In genomic region chr16:66748533-66748932, GRCm38 (mm10) we compare ENCODE assay signal across 9 mouse cellular contexts.
"Had no signal": no experiment of that assay in that cellular context is flagged by ENCODE, and none has a peak within 500 bp of the region (broad histone marks: within the 10 kb centered on the region; RNA-seq: fewer than 3 reads in every experiment).

No protein-coding gene starts in this region.

- DNase-seq: kidney, adult 8-10 months; kidney, postnatal 25 days; lung, embryonic 14.5 days; lung, postnatal 10 days; lung, postnatal 4 days; midbrain, embryonic 14.5 days; thymus, postnatal 36 days had no signal

- ATAC-seq: intestine, postnatal 0 days; liver, embryonic 12.5 days had no signal
